Mouse (Mus musculus): ENCODE results near the gene Fam3b.

DNA sequence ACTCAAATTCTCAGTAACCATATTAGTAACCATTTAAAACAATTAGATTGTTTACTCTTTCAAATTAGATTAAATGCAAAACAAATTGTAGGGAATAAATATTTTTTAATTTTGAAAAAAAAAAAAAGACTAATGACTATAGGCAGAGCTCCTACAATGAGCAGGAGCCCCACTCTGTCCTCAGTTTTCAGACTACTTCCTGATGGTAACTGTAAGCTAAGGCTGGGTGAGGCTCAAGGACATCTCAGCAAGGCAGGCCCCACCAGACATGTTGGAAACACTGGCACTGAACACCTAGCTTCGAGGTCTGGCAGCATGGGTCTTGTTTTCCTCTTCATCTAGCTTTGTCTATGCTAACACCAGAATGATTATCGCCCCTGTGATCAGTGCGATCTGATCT, 16.5 kb downstream of the Fam3b start:
- no peak for TF ChIP-seq POLR2A (IDR thresholded peaks at IDR 0.05; ENCODE audit: borderline replicate concordance, control insufficient read depth, low read depth, low read length)
- no peak for TF ChIP-seq CTCF (IDR thresholded peaks at IDR 0.05; ENCODE audit: control insufficient read depth, insufficient read depth, low read length)
